Mouse (Mus musculus): ENCODE results near the gene Nat8f6. TPM values are rescaled to one million over a fixed set of nuclear protein-coding genes. Genes with fewer than 3 reads are reported as not detected.
"Not testable (repeated sequence)": the region's sequence is repeated elsewhere in the genome, so short reads cannot be mapped to it uniquely, and the experiment has no call there.

Nat8f6 gene
- polyA plus RNA-seq, 1 experiment from 2014 or later, result not detected

GRCm38 (mm10) chr6:85851062-85851773 lies 30.5 kb upstream of the Nat8f6 start:
- H3K27me3 ChIP-seq (ENCODE audit: insufficient read depth, poor library complexity, severe bottlenecking), result no peaks in the 10 kb centered on the region
- WGBS, result 89% methylated on average over 7 of the region's 7 CpGs
- peaks cover 8% of the 10 kb centered on the region for H3K4me1 ChIP-seq (replicated peaks)
- no peaks in the 10 kb centered on the region for H3K36me3 ChIP-seq
- DNase-seq (ENCODE audit: low spot score), result no peak
- H3K4me3 ChIP-seq, result no peak overlapping the region
- H3K9me3 ChIP-seq, result no peaks in the 10 kb centered on the region
- H3K27ac ChIP-seq, result no peak overlapping the region

GRCm38 (mm10) chr6:85849240-85849639 lies 28.5 kb upstream of the Nat8f6 start:
- Histone ChIP-seq H3K27ac (peak overlapping the region; percentile 41; the same call in 1 of the 2 replicates), H3K4me3 (no peak overlapping the region), H3K4me1 (replicated peaks) (peaks cover 8% of the 10 kb centered on the region), H3K36me3 (no peaks in the 10 kb centered on the region), H3K9me3 (no peaks in the 10 kb centered on the region), H3K27me3 (ENCODE audit: insufficient read depth, poor library complexity, severe bottlenecking) (no peaks in the 10 kb centered on the region)
- WGBS, result 31% methylated on average over 2 of the region's 2 CpGs
- no peak for DNase-seq (ENCODE audit: low spot score)

DNA sequence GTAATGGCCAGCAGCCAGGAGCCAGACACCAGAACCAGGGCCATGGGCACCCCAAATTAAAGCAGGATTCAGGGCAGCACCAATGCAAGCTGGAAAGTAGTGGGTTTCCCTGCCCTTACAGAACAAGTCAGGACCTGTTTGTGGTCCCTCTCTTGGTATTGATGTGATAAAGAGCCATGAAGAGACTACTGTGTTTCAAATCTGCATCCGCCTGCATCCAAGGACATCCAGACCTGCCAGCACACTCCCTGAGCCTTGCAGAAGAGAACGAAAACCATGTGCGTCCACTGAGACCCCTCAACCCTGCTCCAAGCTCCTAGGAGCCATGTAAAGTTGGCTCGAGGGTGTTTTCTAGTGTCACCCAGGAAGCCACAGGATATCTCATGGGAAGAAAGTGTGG lies 27.4 kb upstream of the Nat8f6 start:
- H3K36me3 ChIP-seq, result no peaks in the 10 kb centered on the region
- peaks cover 8% of the 10 kb centered on the region for H3K4me1 ChIP-seq (replicated peaks)
- DNase-seq (ENCODE audit: low spot score), result no peak
- WGBS, result 88% methylated on average over 4 of the region's 4 CpGs
- no peak overlapping the region for H3K4me3 ChIP-seq
- no peak overlapping the region for H3K27ac ChIP-seq
- no peaks in the 10 kb centered on the region for H3K9me3 ChIP-seq
- no peaks in the 10 kb centered on the region for H3K27me3 ChIP-seq (ENCODE audit: insufficient read depth, poor library complexity, severe bottlenecking)

DNA sequence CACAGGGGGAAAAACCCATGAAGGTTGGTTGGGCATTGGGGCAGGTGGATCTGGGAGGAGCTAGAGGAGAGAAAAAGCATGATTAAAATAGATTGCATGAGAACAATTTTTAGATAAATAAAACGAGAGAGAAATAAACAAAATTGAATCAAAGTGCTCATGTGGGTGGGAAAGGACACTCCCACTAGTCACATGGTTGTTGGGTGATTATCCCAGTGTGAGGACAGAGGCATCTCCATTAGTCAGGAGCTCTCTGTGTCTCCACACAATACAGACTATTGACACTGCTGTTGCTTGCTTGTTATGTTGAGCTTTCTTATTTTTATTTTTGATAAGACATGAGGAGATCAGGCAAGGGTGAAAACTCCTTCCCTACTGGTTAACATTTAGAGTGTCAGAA lies 26.2 kb upstream of the Nat8f6 start:
- H3K4me1 ChIP-seq (replicated peaks), result peaks cover 8% of the 10 kb centered on the region

DNA sequence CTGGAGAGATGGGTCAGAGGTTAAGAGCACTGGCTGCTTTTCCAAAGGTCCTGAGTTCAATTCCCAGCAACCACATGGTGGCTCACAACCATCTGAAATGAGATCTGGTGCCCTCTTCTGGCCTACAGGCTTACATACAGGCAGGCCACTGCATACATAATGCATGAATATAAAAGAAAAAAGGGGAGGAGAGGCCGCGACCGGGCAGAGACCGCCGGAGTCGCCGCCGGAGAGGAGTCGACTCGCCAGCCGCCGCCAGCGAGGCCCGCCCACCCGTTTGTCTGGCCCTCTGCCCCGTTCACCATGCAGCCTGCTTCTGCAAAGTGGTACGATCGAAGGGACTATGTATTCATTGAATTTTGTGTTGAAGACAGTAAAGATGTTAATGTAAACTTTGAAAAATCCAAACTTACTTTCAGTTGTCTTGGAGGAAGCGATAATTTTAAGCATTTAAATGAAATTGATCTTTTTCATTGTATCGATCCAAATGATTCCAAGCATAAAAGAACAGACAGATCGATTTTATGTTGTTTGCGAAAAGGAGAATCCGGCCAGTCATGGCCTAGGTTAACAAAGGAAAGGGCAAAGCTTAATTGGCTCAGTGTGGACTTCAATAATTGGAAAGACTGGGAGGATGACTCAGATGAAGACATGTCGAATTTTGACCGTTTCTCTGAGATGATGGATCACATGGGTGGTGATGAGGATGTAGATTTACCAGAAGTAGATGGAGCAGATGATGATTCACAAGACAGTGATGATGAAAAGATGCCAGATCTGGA lies 23.1 kb upstream of the Nat8f6 start:
- H3K4me3 ChIP-seq; H3K27me3 ChIP-seq (ENCODE audit: insufficient read depth, poor library complexity, severe bottlenecking); H3K27ac ChIP-seq; H3K36me3 ChIP-seq; H3K4me1 ChIP-seq (replicated peaks); H3K9me3 ChIP-seq: not testable (repeated sequence)
- WGBS, result 72% methylated on average over 25 of the region's 25 CpGs
- DNase-seq (ENCODE audit: low spot score), result peak; percentile 14

More for the DNA sequence above, 26.2 kb upstream of the Nat8f6 start:
- H3K27me3 ChIP-seq (ENCODE audit: insufficient read depth, poor library complexity, severe bottlenecking), result no peaks in the 10 kb centered on the region
- H3K27ac ChIP-seq, result no peak overlapping the region
- no peak for DNase-seq (ENCODE audit: low spot score)
- H3K4me3 ChIP-seq, result no peak overlapping the region
- no peaks in the 10 kb centered on the region for H3K36me3 ChIP-seq
- WGBS, result 59% methylated on average over 1 of the region's 1 CpGs
- H3K9me3 ChIP-seq, result no peaks in the 10 kb centered on the region

- DNase-seq (ENCODE audit: low spot score), result no peak
- Histone ChIP-seq H3K27ac (no peak overlapping the region), H3K27me3 (ENCODE audit: insufficient read depth, poor library complexity, severe bottlenecking) (no peaks in the 10 kb centered on the region), H3K4me3 (no peak overlapping the region), H3K4me1 (replicated peaks) (peaks cover 5% of the 10 kb centered on the region; the same call in 1 of the 2 replicates), H3K9me3 (no peaks in the 10 kb centered on the region), H3K36me3 (no peaks in the 10 kb centered on the region)
- WGBS, result 56% methylated on average over 4 of the region's 4 CpGs
Measured at GRCm38 (mm10) chr6:85839982-85840381, 19.2 kb upstream of the Nat8f6 start.

GRCm38 (mm10) chr6:85838674-85839073 lies 17.9 kb upstream of the Nat8f6 start:
- Histone ChIP-seq H3K27ac (no peak overlapping the region), H3K9me3 (no peaks in the 10 kb centered on the region), H3K4me1 (replicated peaks) (peaks cover 5% of the 10 kb centered on the region; the same call in 1 of the 2 replicates), H3K27me3 (ENCODE audit: insufficient read depth, poor library complexity, severe bottlenecking) (no peaks in the 10 kb centered on the region), H3K36me3 (no peaks in the 10 kb centered on the region), H3K4me3 (no peak overlapping the region)
- no peak for DNase-seq (ENCODE audit: low spot score)
- WGBS, result 60% methylated on average over 8 of the region's 8 CpGs

DNA sequence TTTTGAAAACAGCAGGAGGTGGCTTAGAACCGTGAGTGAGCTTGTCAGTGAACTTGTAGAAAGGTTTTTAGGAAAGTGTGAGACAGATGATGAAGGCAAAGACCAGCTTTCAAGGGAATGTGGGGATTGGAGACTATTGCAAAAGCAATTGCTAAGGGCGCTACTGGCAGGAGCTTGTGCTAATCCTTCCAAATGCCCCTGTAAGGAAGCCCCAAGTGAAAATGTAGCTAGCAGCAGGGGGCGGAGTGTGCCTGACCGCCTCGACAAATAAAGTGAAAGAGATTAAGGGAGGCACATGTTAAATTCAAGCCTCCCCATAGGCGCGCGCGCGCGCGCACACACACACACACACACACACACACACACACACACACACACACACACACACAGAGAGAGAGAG lies 16.6 kb upstream of the Nat8f6 start:
- H3K36me3 ChIP-seq, result not testable (repeated sequence)

DNA sequence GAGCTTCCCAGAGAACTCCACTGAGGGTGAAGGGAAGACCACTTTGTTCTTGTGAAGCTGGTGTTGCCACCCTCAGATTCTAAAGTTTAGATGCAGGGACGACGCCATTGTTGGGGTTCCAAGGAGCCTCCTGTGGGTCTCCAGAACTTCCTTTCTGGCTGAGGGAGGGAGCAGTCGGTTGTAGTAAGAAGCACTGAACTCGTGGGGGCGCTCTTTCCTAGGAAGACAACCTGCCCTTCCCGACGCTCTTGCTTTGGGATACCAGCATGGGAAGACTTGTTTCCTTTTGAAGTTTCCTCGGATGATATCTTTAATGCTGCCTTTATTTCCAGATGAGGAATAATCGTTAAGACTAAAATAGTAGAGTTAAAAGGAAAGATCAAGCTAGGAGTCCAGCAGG lies 16.1 kb upstream of the Nat8f6 start:
- not testable (repeated sequence) for H3K27ac ChIP-seq; H3K27me3 ChIP-seq (ENCODE audit: insufficient read depth, poor library complexity, severe bottlenecking); DNase-seq (ENCODE audit: low spot score); H3K9me3 ChIP-seq; H3K36me3 ChIP-seq; H3K4me1 ChIP-seq (replicated peaks); H3K4me3 ChIP-seq
- WGBS, result 17% methylated on average over 9 of the region's 9 CpGs

More for the DNA sequence above, 16.6 kb upstream of the Nat8f6 start:
- DNase-seq (ENCODE audit: low spot score), result peak; percentile 39
- H3K9me3 ChIP-seq; H3K27ac ChIP-seq; H3K4me1 ChIP-seq (replicated peaks); H3K27me3 ChIP-seq (ENCODE audit: insufficient read depth, poor library complexity, severe bottlenecking); H3K4me3 ChIP-seq: not testable (repeated sequence)
- WGBS, result 34% methylated on average over 12 of the region's 12 CpGs

- WGBS, result 78% methylated on average over 5 of the region's 5 CpGs
- not testable (repeated sequence) for H3K4me1 ChIP-seq (replicated peaks); H3K27ac ChIP-seq; H3K27me3 ChIP-seq (ENCODE audit: insufficient read depth, poor library complexity, severe bottlenecking); H3K4me3 ChIP-seq; DNase-seq (ENCODE audit: low spot score); H3K36me3 ChIP-seq; H3K9me3 ChIP-seq
Measured at GRCm38 (mm10) chr6:85836098-85836497, 15.3 kb upstream of the Nat8f6 start.

GRCm38 (mm10) chr6:85835104-85835503 lies 14.3 kb upstream of the Nat8f6 start:
- not testable (repeated sequence) for H3K36me3 ChIP-seq; H3K27ac ChIP-seq; H3K4me3 ChIP-seq; DNase-seq (ENCODE audit: low spot score); H3K9me3 ChIP-seq; H3K4me1 ChIP-seq (replicated peaks); H3K27me3 ChIP-seq (ENCODE audit: insufficient read depth, poor library complexity, severe bottlenecking)
- WGBS, result 69% methylated on average over 1 of the region's 2 CpGs

- not testable (repeated sequence) for H3K9me3 ChIP-seq; H3K36me3 ChIP-seq; H3K27ac ChIP-seq; H3K4me1 ChIP-seq (replicated peaks); H3K4me3 ChIP-seq; DNase-seq (ENCODE audit: low spot score); H3K27me3 ChIP-seq (ENCODE audit: insufficient read depth, poor library complexity, severe bottlenecking)
Measured at GRCm38 (mm10) chr6:85834504-85835100, 13.8 kb upstream of the Nat8f6 start.

- H3K27me3 ChIP-seq (ENCODE audit: insufficient read depth, poor library complexity, severe bottlenecking), result no peaks in the 10 kb centered on the region
- no peaks in the 10 kb centered on the region for H3K36me3 ChIP-seq
- no peak for DNase-seq (ENCODE audit: low spot score)
- no peak within 1 kb of the TSS for H3K4me3 ChIP-seq
- no peak within 1 kb of the TSS for H3K27ac ChIP-seq
- 82% methylated on average over 7 of the region's 7 CpGs for WGBS
- H3K4me1 ChIP-seq (replicated peaks), result no peaks in the 10 kb centered on the region
- no peaks in the 10 kb centered on the region for H3K9me3 ChIP-seq
Measured at GRCm38 (mm10) chr6:85831796-85832321, 11.1 kb upstream of the Nat8f6 start, which contains the start of gene Nat8. Gene Nat8, minus strand, starts transcription at chr6:85832082.
